Mouse (Mus musculus) limb, embryonic 12.5 days (tissue): Measurements from ENCODE around the gene Cpne5. TPM values are rescaled to one million over a fixed set of nuclear protein-coding genes. Genes with fewer than 3 reads are reported as not detected.
"Not testable (repeated sequence)": the region's sequence is repeated elsewhere in the genome, so short reads cannot be mapped to it uniquely, and the experiment has no call there.

Experiments
- ATAC-seq: fragments of 200-750 bp; cut with Nextera tagmentation; 2 replicates; pipeline ENCODE4 v1.8.0; 2017; ENCODE audit warnings: low read depth, moderate TSS enrichment; ENCODE audit not compliant: insufficient number of reproducible peaks, insufficient read depth, low FRiP score, low TSS enrichment
- H3K27ac ChIP-seq: fragments of 300-500 bp; sonication (generic); 2 replicates; pipeline ENCODE4 v1.5.1; 2016; ENCODE audit warnings: mild to moderate bottlenecking, moderate library complexity
- H3K27me3 ChIP-seq: fragments of 300-500 bp; sonication (generic); 2 replicates; pipeline ENCODE4 v1.6.1; 2016; ENCODE audit warnings: mild to moderate bottlenecking, moderate library complexity
- H3K36me3 ChIP-seq: fragments of 300-500 bp; sonication (generic); 2 replicates; pipeline ENCODE4 v1.6.1; 2016; ENCODE audit warnings: mild to moderate bottlenecking, moderate library complexity
- H3K4me1 ChIP-seq: fragments of 300-500 bp; sonication (generic); replicated peaks from 2 replicates; pipeline ENCODE4 v1.6.1; 2016
- H3K4me2 ChIP-seq: fragments of 300-500 bp; sonication (generic); 2 replicates; pipeline ENCODE4 v1.6.1; 2016; ENCODE audit warnings: mild to moderate bottlenecking, moderate library complexity
- H3K4me3 ChIP-seq: fragments of 300-500 bp; sonication (generic); replicated peaks from 2 replicates; pipeline ENCODE4 v1.5.1; 2016; ENCODE audit warnings: mild to moderate bottlenecking
- H3K9ac ChIP-seq: fragments of 300-500 bp; sonication (generic); replicated peaks from 2 replicates; pipeline ENCODE4 v1.6.1; 2016; ENCODE audit warnings: mild to moderate bottlenecking, moderate library complexity
- H3K9me3 ChIP-seq: fragments of 300-500 bp; sonication (generic); 2 replicates; pipeline ENCODE4 v1.6.1; 2016; ENCODE audit warnings: mild to moderate bottlenecking, moderate library complexity
- WGBS: fragments of 180-500 bp; shearing (Covaris S2); methylation state at CpG from one replicate; pipeline ENCODE4 v1.1.7; 2016; 5-methylcytosine and 5-hydroxymethylcytosine counted together
- polyA plus RNA-seq: library from polyadenylated mRNA; unstranded; fragments of >200 nt; fragmentation: Nextera tagmentation; extraction: Ambion mirVana; gene quantifications from 2 replicates; pipeline ENCODE4 v1.2.1, GENCODE M21; 2016

Gene Cpne5
- polyA plus RNA-seq, 1 experiment from 2014 or later: 6.4 TPM

DNA sequence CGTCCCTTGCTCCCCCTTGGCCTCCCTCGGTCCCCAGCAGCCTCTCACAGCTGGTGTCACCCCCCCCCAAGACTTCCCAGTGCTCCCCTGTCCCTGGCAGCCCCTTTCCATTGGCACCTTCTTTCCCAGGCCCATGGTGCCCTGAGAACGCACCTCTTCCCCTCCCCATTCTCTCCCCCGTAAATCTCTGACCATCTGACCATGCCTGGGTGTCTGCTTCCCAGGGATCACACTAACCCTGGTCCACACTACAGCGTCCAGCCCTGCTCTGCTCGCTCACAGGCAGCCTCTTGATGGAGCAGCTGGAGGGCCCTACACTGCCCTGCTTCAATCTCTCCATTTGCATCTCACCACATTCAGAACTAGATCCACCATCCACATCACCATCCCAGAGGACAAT lies 18.5 kb upstream of the Cpne5 start:
- H3K27me3 ChIP-seq: no peaks in the 10 kb centered on the region
- 0 out of 2 replicates have a peak overlapping the region, but pooled peaks have one; percentile 13 for H3K27ac ChIP-seq
- H3K4me2 ChIP-seq: no peak overlapping the region
- H3K36me3 ChIP-seq: peaks cover 94% of the 10 kb centered on the region
- peak overlapping the region; percentile 40; the same call in 1 of the 2 replicates for H3K9ac ChIP-seq
- H3K4me1 ChIP-seq: peaks cover 40% of the 10 kb centered on the region
- 75% methylated on average over 6 of the region's 6 CpGs for WGBS
- H3K4me3 ChIP-seq: no peak overlapping the region
- no peak for ATAC-seq
- H3K9me3 ChIP-seq: no peaks in the 10 kb centered on the region

DNA sequence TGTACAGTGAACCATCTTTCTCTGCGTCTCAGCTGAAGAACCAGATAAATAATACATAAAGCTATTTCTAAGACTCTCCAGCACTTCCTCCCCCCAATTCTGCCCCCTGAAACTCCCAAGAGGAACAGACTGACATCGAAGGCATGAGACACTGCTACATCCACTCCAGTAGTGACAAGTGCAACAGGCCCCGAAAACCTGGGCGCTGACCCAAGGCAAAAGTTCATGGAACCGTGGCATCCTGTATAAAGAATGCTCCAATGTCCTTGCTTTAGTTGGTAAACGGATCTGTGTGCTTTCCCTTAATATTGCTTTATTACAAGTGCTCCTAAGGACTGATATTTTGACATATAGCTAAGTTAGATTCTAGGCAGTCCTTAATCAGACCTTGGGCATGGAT lies 16.8 kb upstream of the Cpne5 start:
- peaks cover 29% of the 10 kb centered on the region for H3K4me1 ChIP-seq
- ATAC-seq, H3K4me3 ChIP-seq, H3K9ac ChIP-seq, H3K27ac ChIP-seq, H3K9me3 ChIP-seq, H3K4me2 ChIP-seq, H3K27me3 ChIP-seq: not testable (repeated sequence)
- peaks cover 94% of the 10 kb centered on the region for H3K36me3 ChIP-seq
- 91% methylated on average over 6 of the region's 6 CpGs for WGBS

DNA sequence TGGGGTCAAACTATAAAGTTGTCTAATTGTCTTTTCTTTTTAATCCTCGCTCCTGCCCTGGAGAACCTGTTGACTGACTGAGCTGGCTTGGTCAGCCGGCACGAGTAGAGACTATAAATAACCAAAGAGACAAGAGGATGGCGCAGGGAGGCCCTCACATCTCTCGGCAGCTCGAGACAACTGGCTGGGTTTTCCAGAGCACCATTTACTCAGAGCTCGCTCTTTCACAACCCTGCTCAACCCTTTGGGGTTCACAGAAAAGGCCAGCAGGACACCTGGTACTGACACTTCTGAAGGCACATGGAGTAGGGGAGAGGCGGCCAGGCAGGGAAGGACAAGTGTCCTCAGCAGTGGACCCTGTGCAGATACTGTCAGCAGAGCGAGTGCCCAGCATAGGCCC lies 15.7 kb upstream of the Cpne5 start:
- 68% methylated on average over 9 of the region's 9 CpGs for WGBS
- Histone ChIP-seq H3K9ac (no peak overlapping the region), H3K27ac (no peak overlapping the region), H3K4me2 (no peak overlapping the region), H3K27me3 (no peaks in the 10 kb centered on the region), H3K4me1 (peaks cover 20% of the 10 kb centered on the region), H3K36me3 (peaks cover 93% of the 10 kb centered on the region), H3K4me3 (no peak overlapping the region), H3K9me3 (no peaks in the 10 kb centered on the region)
- ATAC-seq: no peak

DNA sequence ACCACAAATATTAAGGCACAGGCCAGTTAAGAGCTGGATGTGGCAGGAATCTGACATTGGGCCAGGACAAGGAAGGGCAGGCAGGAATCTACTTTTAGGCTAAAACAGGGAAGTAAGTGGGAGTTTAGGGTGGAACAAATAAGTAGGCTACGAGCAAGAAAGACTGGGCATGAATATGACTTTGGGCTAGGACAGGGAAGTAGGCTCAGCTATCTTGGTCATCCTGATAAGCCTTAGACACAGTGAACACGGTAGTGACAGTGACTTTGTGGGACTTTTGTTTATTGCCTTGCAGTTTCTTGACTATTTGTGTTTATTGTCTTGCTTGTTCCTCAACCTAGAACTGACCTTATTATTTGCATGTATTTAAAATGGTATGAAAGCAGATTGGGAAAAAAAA lies 15.3 kb upstream of the Cpne5 start:
- WGBS: 88% methylated on average over 2 of the region's 2 CpGs
- H3K36me3 ChIP-seq: peaks cover 91% of the 10 kb centered on the region
- H3K27me3 ChIP-seq: no peaks in the 10 kb centered on the region
- H3K27ac ChIP-seq: no peak overlapping the region
- H3K4me3 ChIP-seq: no peak overlapping the region
- H3K9me3 ChIP-seq: no peaks in the 10 kb centered on the region
- no peak overlapping the region for H3K9ac ChIP-seq
- ATAC-seq: no peak
- H3K4me1 ChIP-seq: peaks cover 15% of the 10 kb centered on the region; the same call in 1 of the 2 replicates
- no peak overlapping the region for H3K4me2 ChIP-seq

DNA sequence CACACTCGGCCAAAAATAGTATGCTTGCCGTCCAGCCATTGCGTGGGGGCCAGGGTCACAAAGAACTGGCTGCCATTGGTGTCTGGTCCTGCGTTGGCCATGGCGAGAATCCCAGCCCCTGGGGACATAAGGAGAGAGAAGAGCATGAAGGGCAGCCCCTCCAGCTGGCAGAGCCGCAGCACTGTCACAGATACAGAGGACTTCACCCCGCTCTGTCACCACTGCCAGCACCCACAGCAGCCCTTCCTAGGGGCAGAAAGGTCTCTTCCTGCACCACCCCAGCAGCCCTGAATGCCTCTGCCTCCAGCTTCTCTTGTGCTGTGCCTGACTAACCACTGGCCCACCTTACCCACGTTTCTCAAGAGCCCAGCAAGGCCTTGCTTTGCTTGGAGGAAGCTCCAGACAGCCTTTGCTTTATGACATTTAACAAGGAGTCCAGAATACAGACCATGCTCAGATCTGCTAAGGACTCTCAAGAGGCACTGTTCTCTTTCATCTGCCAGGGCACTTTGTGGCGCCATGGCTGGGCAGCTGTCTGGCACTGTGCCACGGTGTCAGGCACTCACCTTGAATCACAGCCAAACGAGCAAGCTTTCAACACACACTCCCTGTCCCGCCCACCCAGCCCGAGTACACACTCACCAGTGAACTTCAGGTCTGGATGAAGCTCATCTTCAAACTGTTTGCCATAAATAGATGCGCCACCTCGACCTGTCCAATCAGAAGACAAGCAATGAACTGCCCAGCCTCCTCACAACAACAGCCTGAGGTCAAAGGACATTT lies 13.8 kb upstream of the Cpne5 start:
- no peak for ATAC-seq
- Histone ChIP-seq H3K4me2 (no peak overlapping the region), H3K4me1 (peaks cover 9% of the 10 kb centered on the region; the same call in 1 of the 2 replicates), H3K9ac (no peak overlapping the region), H3K9me3 (no peaks in the 10 kb centered on the region), H3K27me3 (no peaks in the 10 kb centered on the region), H3K27ac (no peak overlapping the region), H3K4me3 (no peak overlapping the region), H3K36me3 (peaks cover 77% of the 10 kb centered on the region)
- 82% methylated on average over 15 of the region's 15 CpGs for WGBS

DNA sequence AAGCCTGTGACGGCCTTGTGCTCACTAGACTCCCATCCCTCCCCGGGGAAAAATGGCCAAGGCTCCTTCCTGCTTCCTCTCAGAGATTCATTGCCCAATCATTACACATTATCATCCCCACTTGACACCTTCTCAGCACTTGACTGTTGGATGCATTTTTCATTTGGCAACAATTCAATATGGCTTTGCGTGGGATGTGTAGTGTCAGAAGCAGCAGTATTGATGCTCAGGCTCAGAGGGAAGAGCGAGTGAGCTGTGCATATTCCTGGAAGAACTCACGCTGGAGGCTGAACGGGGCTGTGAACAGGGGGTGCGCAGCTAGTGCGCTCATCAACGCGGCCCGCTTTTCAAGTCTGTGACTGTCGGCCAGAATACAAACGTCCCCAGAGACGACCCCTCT lies 13.0 kb upstream of the Cpne5 start:
- H3K36me3 ChIP-seq: peaks cover 69% of the 10 kb centered on the region
- WGBS: 91% methylated on average over 14 of the region's 14 CpGs

DNA sequence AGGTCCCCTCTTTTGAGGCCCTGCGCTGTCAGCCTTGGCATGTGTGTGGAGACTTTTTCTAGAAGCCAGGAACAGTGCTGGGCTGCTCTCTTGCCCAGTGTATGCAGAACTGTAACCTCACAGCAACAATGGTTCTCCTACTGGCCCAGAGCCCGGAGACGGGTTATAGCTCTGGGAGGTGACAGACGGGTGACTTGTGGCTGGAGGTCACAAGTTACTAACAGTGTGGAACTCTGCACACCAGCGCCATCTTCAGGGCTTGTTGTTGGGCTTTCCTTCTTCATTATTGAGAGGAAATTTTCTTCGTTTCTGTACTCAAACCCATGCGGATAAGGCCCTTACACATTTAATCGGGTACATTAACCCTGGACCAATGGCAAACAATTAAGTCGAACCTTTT lies 11.5 kb upstream of the Cpne5 start:
- H3K4me1 ChIP-seq: peaks cover 27% of the 10 kb centered on the region
- H3K9me3 ChIP-seq: no peaks in the 10 kb centered on the region
- WGBS: 63% methylated on average over 9 of the region's 9 CpGs
- H3K36me3 ChIP-seq: peaks cover 56% of the 10 kb centered on the region
- H3K4me2 ChIP-seq: no peak overlapping the region
- no peaks in the 10 kb centered on the region for H3K27me3 ChIP-seq
- H3K4me3 ChIP-seq: no peak overlapping the region
- H3K9ac ChIP-seq: no peak overlapping the region
- no peak overlapping the region for H3K27ac ChIP-seq
- no peak for ATAC-seq

More for the DNA sequence above, 13.0 kb upstream of the Cpne5 start:
- H3K9ac ChIP-seq, H3K4me2 ChIP-seq, H3K4me3 ChIP-seq, H3K27me3 ChIP-seq, ATAC-seq, H3K27ac ChIP-seq, H3K9me3 ChIP-seq: not testable (repeated sequence)
- peaks cover 12% of the 10 kb centered on the region for H3K4me1 ChIP-seq

DNA sequence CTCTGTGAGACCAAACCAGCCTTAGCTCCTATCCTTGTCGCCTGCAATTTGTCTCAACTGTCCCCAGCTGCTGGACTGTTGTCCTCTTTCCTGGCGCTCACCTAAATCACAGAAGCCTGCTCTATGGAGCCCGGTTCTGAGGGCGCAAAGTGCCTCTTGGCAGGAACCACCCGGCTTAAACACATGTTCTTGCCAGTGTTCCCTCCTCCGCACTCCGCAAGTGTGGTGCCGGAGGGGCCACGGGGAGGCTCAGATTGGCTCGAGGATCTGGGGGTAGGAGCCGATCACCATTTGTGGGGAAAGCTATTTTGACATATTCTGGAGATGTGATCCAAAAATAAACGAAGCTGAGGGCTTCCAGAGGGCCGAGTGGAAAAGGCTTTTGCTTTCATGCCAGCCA lies 9.9 kb upstream of the Cpne5 start:
- Histone ChIP-seq H3K4me2 (no peak overlapping the region), H3K27me3 (peaks cover under 1% of the 10 kb centered on the region; the same call in 1 of the 2 replicates), H3K9ac (no peak overlapping the region), H3K36me3 (peaks cover 43% of the 10 kb centered on the region), H3K4me1 (peaks cover 27% of the 10 kb centered on the region), H3K27ac (no peak overlapping the region), H3K9me3 (no peaks in the 10 kb centered on the region), H3K4me3 (no peak overlapping the region)
- no peak for ATAC-seq
- 79% methylated on average over 13 of the region's 13 CpGs for WGBS

DNA sequence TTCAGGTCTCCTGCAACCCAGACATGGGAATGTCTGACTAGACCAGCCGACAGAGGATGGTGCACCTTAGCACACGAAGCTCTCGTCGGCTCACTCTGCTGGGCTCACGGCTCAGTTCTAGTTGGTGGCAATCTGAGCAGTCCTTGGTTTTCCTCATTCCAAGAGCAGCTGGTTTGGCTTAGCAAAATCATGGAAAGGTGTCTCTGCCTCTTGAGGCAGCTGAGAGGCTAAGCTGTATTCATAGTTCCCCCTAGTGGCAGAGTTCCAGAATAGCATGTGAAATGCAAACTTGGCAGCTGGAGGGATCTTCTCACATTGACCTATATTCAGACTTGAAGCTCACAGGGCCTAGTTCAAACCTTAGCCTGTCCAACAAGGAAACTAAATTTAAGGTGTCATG lies 8.6 kb upstream of the Cpne5 start:
- WGBS: 14% methylated on average over 5 of the region's 5 CpGs

DNA sequence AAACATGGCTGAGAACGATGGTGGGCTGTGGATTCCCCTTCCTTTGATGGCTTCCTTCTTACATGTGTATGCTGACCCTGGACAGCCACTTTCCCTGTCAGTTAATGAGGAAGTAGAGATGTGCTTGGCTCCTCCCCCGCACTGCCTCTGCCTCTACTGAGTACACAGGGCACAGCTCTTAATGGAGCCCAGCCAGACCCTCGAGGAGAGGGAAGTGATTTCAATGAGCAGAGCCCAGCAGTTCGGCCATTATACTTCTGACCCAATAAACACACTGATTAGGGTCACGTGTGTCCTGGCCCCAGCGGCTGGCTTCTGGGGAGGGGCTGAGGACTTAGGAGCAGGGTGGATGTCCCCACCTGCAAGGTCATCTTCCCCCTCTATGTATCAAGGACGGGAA lies 7.8 kb upstream of the Cpne5 start:
- no peak overlapping the region for H3K4me3 ChIP-seq
- peaks cover 7% of the 10 kb centered on the region; the same call in 1 of the 2 replicates for H3K27me3 ChIP-seq
- peaks cover 22% of the 10 kb centered on the region for H3K4me1 ChIP-seq
- H3K9me3 ChIP-seq: no peaks in the 10 kb centered on the region
- H3K4me2 ChIP-seq: no peak overlapping the region; the same call in 1 of the 2 replicates
- no peak overlapping the region for H3K9ac ChIP-seq
- no peak for ATAC-seq
- 33% methylated on average over 7 of the region's 7 CpGs for WGBS
- H3K36me3 ChIP-seq: peaks cover 22% of the 10 kb centered on the region
- no peak overlapping the region for H3K27ac ChIP-seq

More for the DNA sequence above, 8.6 kb upstream of the Cpne5 start:
- no peak overlapping the region for H3K4me3 ChIP-seq
- H3K9me3 ChIP-seq: no peaks in the 10 kb centered on the region
- peaks cover 22% of the 10 kb centered on the region for H3K4me1 ChIP-seq
- 0 out of 2 replicates have a peak overlapping the region, but pooled peaks have one; percentile 35 for H3K27ac ChIP-seq
- peaks cover 7% of the 10 kb centered on the region; the same call in 1 of the 2 replicates for H3K27me3 ChIP-seq
- no peak for ATAC-seq
- peaks cover 31% of the 10 kb centered on the region for H3K36me3 ChIP-seq
- H3K4me2 ChIP-seq: no peak overlapping the region
- H3K9ac ChIP-seq: no peak overlapping the region

DNA sequence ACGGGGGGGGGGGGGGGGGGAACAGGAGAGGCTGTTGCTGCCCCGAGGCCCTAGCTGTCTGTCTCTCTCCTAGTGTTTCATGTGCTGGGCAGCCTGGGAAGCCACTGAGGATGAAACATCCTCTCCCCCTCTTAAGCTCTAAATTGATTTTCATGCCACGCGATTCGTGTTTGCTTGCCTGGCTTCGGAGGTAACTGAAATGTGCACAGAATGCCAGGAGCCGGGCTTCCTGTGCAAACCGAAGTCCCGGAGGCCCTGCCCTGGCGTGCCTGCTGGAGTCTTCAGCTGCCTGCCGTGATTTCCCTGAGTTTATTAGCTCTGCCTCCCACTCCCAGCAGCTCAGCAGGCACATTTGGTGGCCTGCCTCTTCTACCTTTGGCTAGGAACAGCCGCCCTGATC lies 6.9 kb upstream of the Cpne5 start:
- peaks cover 14% of the 10 kb centered on the region for H3K36me3 ChIP-seq
- H3K9ac ChIP-seq: peak overlapping the region; percentile 31; the same call in 1 of the 2 replicates
- peaks cover 14% of the 10 kb centered on the region for H3K27me3 ChIP-seq
- H3K27ac ChIP-seq: peak overlapping the region; percentile 53; the same call in 1 of the 2 replicates
- H3K9me3 ChIP-seq: no peaks in the 10 kb centered on the region
- peaks cover 22% of the 10 kb centered on the region for H3K4me1 ChIP-seq
- WGBS: 17% methylated on average over 11 of the region's 12 CpGs
- peak overlapping the region; percentile 40 for H3K4me2 ChIP-seq
- no peak overlapping the region for H3K4me3 ChIP-seq
- ATAC-seq: no peak
